Mouse (Mus musculus) embryonic fibroblast, embryonic 13.5 days (primary cell): Measurements from ENCODE around the gene Mypop. TPM values are rescaled to one million over a fixed set of nuclear protein-coding genes. Genes with fewer than 3 reads are reported as not detected.

Experiments
- H3K27ac ChIP-seq: 2 replicates; pipeline ENCODE4 v1.5.1; 2012; ENCODE audit warnings: low read length, control low read depth, inconsistent platforms; ENCODE audit not compliant: insufficient read depth
- H3K4me1 ChIP-seq: 2 replicates; pipeline ENCODE4 v1.6.1; 2011; ENCODE audit warnings: low read length; ENCODE audit not compliant: control insufficient read depth, insufficient read depth
- H3K4me3 ChIP-seq: 2 replicates; pipeline ENCODE4 v1.5.1; 2011; ENCODE audit warnings: mild to moderate bottlenecking, control low read depth, low read length; ENCODE audit not compliant: insufficient read depth
- CTCF ChIP-seq: IDR thresholded peaks from 2 replicates; pipeline ENCODE4 v1.5.1; 2011; ENCODE audit warnings: mild to moderate bottlenecking, control low read depth, low read length, moderate library complexity, borderline replicate concordance; ENCODE audit not compliant: insufficient read depth
- POLR2A ChIP-seq: IDR thresholded peaks from 2 replicates; pipeline ENCODE4 v1.6.1; 2011; ENCODE audit warnings: low read depth, mild to moderate bottlenecking, control low read depth, low read length, moderate library complexity
- polyA plus RNA-seq: library from polyadenylated mRNA; stranded (reverse); fragments of >200 nt; gene quantifications from 2 replicates; pipeline ENCODE4 v1.2.4, GENCODE M21; 2011; ENCODE audit warnings: low read depth; ENCODE audit not compliant: missing spikeins, insufficient read length

The Mypop gene
- polyA plus RNA-seq, 1 experiment = 8.4 TPM

- Histone ChIP-seq H3K4me1 (no peaks in the 10 kb centered on the region), H3K4me3 (no peak overlapping the region), H3K27ac (no peak overlapping the region)
- TF ChIP-seq POLR2A = no peak
- no peak for TF ChIP-seq CTCF
These were observed 2.3 kb upstream of the Mypop start for GRCm38 (mm10) chr7:18988780-18989179.

- H3K27ac ChIP-seq = no peak overlapping the region
- no peaks in the 10 kb centered on the region for H3K4me1 ChIP-seq
- TF ChIP-seq POLR2A (no peak), CTCF (peak; percentile 45; the same call in 1 of the 2 replicates)
- H3K4me3 ChIP-seq = peak overlapping the region; percentile 31
These were observed 1.1 kb upstream of the Mypop start for GRCm38 (mm10) chr7:18989995-18990394.

GRCm38 (mm10) chr7:18991660-18992293 is 732 bp downstream of the Mypop start:
- H3K27ac ChIP-seq = no peak overlapping the region
- TF ChIP-seq CTCF = no peak
- no peak for TF ChIP-seq POLR2A
- no peaks in the 10 kb centered on the region for H3K4me1 ChIP-seq
- peak overlapping the region; percentile 69 for H3K4me3 ChIP-seq

GRCm38 (mm10) chr7:18992294-18992675 is 1.2 kb downstream of the Mypop start:
- Histone ChIP-seq H3K4me3 (peak overlapping the region; percentile 69), H3K27ac (no peak overlapping the region), H3K4me1 (no peaks in the 10 kb centered on the region)
- TF ChIP-seq CTCF = no peak
- peak; percentile 37; the same call in 1 of the 2 replicates for TF ChIP-seq POLR2A

- TF ChIP-seq CTCF (no peak), POLR2A (no peak)
- Histone ChIP-seq H3K4me1 (no peaks in the 10 kb centered on the region), H3K4me3 (peak overlapping the region; percentile 69; the same call in 1 of the 2 replicates), H3K27ac (no peak overlapping the region)
These were observed 2.0 kb downstream of the Mypop start for GRCm38 (mm10) chr7:18993036-18993435.

GRCm38 (mm10) chr7:18998835-18999234 is 7.8 kb downstream of the Mypop start:
- no peaks in the 10 kb centered on the region for H3K4me1 ChIP-seq
- TF ChIP-seq POLR2A (no peak), CTCF (no peak)

GRCm38 (mm10) chr7:19000421-19000820 is 9.4 kb downstream of the Mypop start:
- peaks cover 2% of the 10 kb centered on the region; the same call in 1 of the 2 replicates for H3K4me1 ChIP-seq
- H3K27ac ChIP-seq = no peak overlapping the region
- H3K4me3 ChIP-seq = no peak overlapping the region
- no peak for TF ChIP-seq POLR2A
- TF ChIP-seq CTCF = no peak

More at GRCm38 (mm10) chr7:18998835-18999234, 7.8 kb downstream of the Mypop start:
- H3K4me3 ChIP-seq = no peak overlapping the region
- H3K27ac ChIP-seq = no peak overlapping the region

GRCm38 (mm10) chr7:19001066-19001806 is 10.2 kb downstream of the Mypop start:
- H3K4me3 ChIP-seq = no peak overlapping the region
- H3K27ac ChIP-seq = no peak overlapping the region
- peaks cover 5% of the 10 kb centered on the region; the same call in 1 of the 2 replicates for H3K4me1 ChIP-seq
- TF ChIP-seq POLR2A (no peak), CTCF (no peak)

GRCm38 (mm10) chr7:19001807-19002085 is 10.7 kb downstream of the Mypop start:
- no peak overlapping the region for H3K27ac ChIP-seq
- H3K4me1 ChIP-seq = peaks cover 5% of the 10 kb centered on the region; the same call in 1 of the 2 replicates
- TF ChIP-seq POLR2A = no peak
- TF ChIP-seq CTCF = no peak
- H3K4me3 ChIP-seq = no peak overlapping the region

GRCm38 (mm10) chr7:19002115-19002514 is 11.1 kb downstream of the Mypop start:
- peaks cover 5% of the 10 kb centered on the region; the same call in 1 of the 2 replicates for H3K4me1 ChIP-seq
- TF ChIP-seq CTCF = no peak
- no peak; the same call in 1 of the 2 replicates for TF ChIP-seq POLR2A
- no peak overlapping the region for H3K4me3 ChIP-seq
- no peak overlapping the region for H3K27ac ChIP-seq
